Comparison of ENCODE assay signal across 28 mouse cellular contexts in the genomic region with DNA sequence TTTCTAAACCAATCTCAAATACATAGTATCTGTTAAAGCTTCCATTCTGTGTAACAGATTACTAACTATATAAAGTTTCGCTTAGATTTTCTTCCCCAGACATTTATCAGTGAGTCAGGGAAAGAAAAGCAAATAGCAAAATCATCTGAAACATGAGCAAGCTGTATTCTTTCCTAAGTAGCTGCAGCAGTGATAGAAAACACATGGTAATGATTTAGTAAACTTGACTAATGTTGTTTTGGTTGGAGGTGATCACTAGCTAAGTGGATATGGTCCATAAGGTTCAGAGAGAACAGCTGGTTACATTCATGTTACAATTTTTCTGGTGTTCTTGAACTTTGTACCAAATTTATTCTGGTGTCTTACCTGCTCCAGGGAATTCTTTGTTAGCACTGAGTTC.
DNase-seq lines count a peak whose midpoint lies in the region; ATAC-seq and TF ChIP-seq lines count a peak whose summit lies in the region.
"Had no signal": no experiment of that assay in that cellular context is flagged by ENCODE, and none has a peak within 500 bp of the region (broad histone marks: within the 10 kb centered on the region; RNA-seq: fewer than 3 reads in every experiment).

No protein-coding gene starts in this region.

- H3K27ac ChIP-seq in embryonic facial prominence, embryonic 11.5 days (replicated peaks; ENCODE audit: low read depth, low read length), result no peak overlapping the region
- H3K27ac ChIP-seq in embryonic facial prominence, embryonic 10.5 days (replicated peaks), result no peak overlapping the region
- no peak overlapping the region for H3K27ac ChIP-seq in lung, embryonic 14.5 days (ENCODE audit: low read depth)
- no peak overlapping the region for H3K27ac ChIP-seq in embryonic facial prominence, embryonic 14.5 days (replicated peaks; ENCODE audit: low read depth, low read length)
- H3K27ac ChIP-seq in hindbrain, embryonic 16.5 days (ENCODE audit: low read depth, low read length), result no peak overlapping the region
- H3K27ac ChIP-seq: embryonic facial prominence, embryonic 15.5 days; forebrain, embryonic 10.5 days; forebrain, embryonic 13.5 days; gastrocnemius, adult 2 months; hindbrain, embryonic 12.5 days; hindbrain, embryonic 15.5 days; intestine, embryonic 15.5 days had no signal

- H3K36me3 ChIP-seq in embryonic facial prominence, embryonic 11.5 days (replicated peaks; ENCODE audit: control insufficient read depth, insufficient read depth, low read depth, low read length), result no peaks in the 10 kb centered on the region
- no peaks in the 10 kb centered on the region for H3K36me3 ChIP-seq in embryonic facial prominence, embryonic 10.5 days (replicated peaks)
- no peaks in the 10 kb centered on the region for H3K36me3 ChIP-seq in lung, embryonic 14.5 days (ENCODE audit: insufficient read depth)
- H3K36me3 ChIP-seq in embryonic facial prominence, embryonic 14.5 days (ENCODE audit: control insufficient read depth, insufficient read depth, low read length), result no peaks in the 10 kb centered on the region
- H3K36me3 ChIP-seq in hindbrain, embryonic 16.5 days (ENCODE audit: control insufficient read depth, insufficient read depth, low read length), result no peaks in the 10 kb centered on the region
- H3K36me3 ChIP-seq: embryonic facial prominence, embryonic 15.5 days; forebrain, embryonic 10.5 days; hindbrain, embryonic 12.5 days; hindbrain, embryonic 15.5 days; intestine, embryonic 15.5 days had no signal

- no peak for ATAC-seq in embryonic facial prominence, embryonic 11.5 days (replicated peaks; ENCODE audit: insufficient number of reproducible peaks, low FRiP score, low TSS enrichment, low read depth)
- ATAC-seq in lung, embryonic 14.5 days (ENCODE audit: insufficient read depth), result no peak
- no peak for ATAC-seq in embryonic facial prominence, embryonic 14.5 days (ENCODE audit: low read depth)
- ATAC-seq in hindbrain, embryonic 16.5 days, result no peak
- ATAC-seq: forebrain, embryonic 13.5 days; forebrain, embryonic 16.5 days; intestine, embryonic 15.5 days; Patski had no signal

- 59% methylated on average over 1 of the region's 1 CpGs for WGBS in embryonic facial prominence, embryonic 11.5 days
- WGBS in embryonic facial prominence, embryonic 10.5 days, result 54% methylated on average over 1 of the region's 1 CpGs
- WGBS in lung, embryonic 14.5 days, result 60% methylated on average over 1 of the region's 1 CpGs
- WGBS in embryonic facial prominence, embryonic 14.5 days, result 48% methylated on average over 1 of the region's 1 CpGs
- WGBS in hindbrain, embryonic 16.5 days, result 88% methylated on average over 1 of the region's 1 CpGs

- no peaks in the 10 kb centered on the region for H3K9me3 ChIP-seq in embryonic facial prominence, embryonic 11.5 days (replicated peaks; ENCODE audit: control insufficient read depth, low read length)
- no peaks in the 10 kb centered on the region for H3K9me3 ChIP-seq in embryonic facial prominence, embryonic 10.5 days
- no peaks in the 10 kb centered on the region for H3K9me3 ChIP-seq in lung, embryonic 14.5 days (ENCODE audit: low read depth, low read length)
- no peaks in the 10 kb centered on the region for H3K9me3 ChIP-seq in embryonic facial prominence, embryonic 14.5 days (ENCODE audit: control insufficient read depth, low read length)
- H3K9me3 ChIP-seq in hindbrain, embryonic 16.5 days (ENCODE audit: control insufficient read depth, low read length), result no peaks in the 10 kb centered on the region
- H3K9me3 ChIP-seq: embryonic facial prominence, embryonic 15.5 days; forebrain, embryonic 10.5 days; forebrain, embryonic 13.5 days; hindbrain, embryonic 12.5 days; hindbrain, embryonic 15.5 days; intestine, embryonic 15.5 days had no signal

- peak; percentile 31 for DNase-seq in embryonic facial prominence, embryonic 11.5 days (ENCODE audit: low spot score)
- DNase-seq in embryonic facial prominence, embryonic 10.5 days (ENCODE audit: low spot score), result no peak
- DNase-seq in lung, embryonic 14.5 days, result peak; percentile 49
- DNase-seq in lung, postnatal 14 days, result no peak
- peak; percentile 9 for DNase-seq in embryonic facial prominence, embryonic 14.5 days (ENCODE audit: low spot score)
- DNase-seq in skeletal muscle tissue, adult 2 months (ENCODE audit: low read depth, low spot score), result peak; percentile 0
- no peak for DNase-seq in frontal cortex, postnatal 25 days (ENCODE audit: low spot score in 2 of 2)
- DNase-seq: adrenal gland, adult 2 months; adrenal gland, postnatal 14 days; cerebellum, adult 11-12 months; cerebellum, adult 8-10 months; cerebellum, postnatal 10 days; cerebellum, postnatal 36 days; gastrocnemius, adult 2 months; gastrocnemius, postnatal 14 days; heart, adult 11 months; kidney, adult 18-20 months had no signal

- TF ChIP-seq CTCF in lung, embryonic 14.5 days (IDR thresholded peaks at IDR 0.05; ENCODE audit: low read depth), result no peak

- no peak overlapping the region for H3K9ac ChIP-seq in embryonic facial prominence, embryonic 11.5 days (replicated peaks; ENCODE audit: low read length)
- no peak overlapping the region for H3K9ac ChIP-seq in lung, embryonic 14.5 days
- H3K9ac ChIP-seq in embryonic facial prominence, embryonic 14.5 days (ENCODE audit: low read depth, low read length), result no peak overlapping the region
- H3K9ac ChIP-seq in hindbrain, embryonic 16.5 days (ENCODE audit: low read depth, low read length), result no peak overlapping the region
- H3K9ac ChIP-seq: embryonic facial prominence, embryonic 15.5 days; forebrain, embryonic 13.5 days; hindbrain, embryonic 12.5 days; hindbrain, embryonic 15.5 days; intestine, embryonic 15.5 days had no signal

- H3K4me1 ChIP-seq in embryonic facial prominence, embryonic 11.5 days (ENCODE audit: control insufficient read depth, insufficient read depth, low read length), result no peaks in the 10 kb centered on the region
- no peaks in the 10 kb centered on the region for H3K4me1 ChIP-seq in embryonic facial prominence, embryonic 10.5 days
- H3K4me1 ChIP-seq in lung, embryonic 14.5 days (ENCODE audit: insufficient read depth), result no peaks in the 10 kb centered on the region
- no peaks in the 10 kb centered on the region for H3K4me1 ChIP-seq in embryonic facial prominence, embryonic 14.5 days (ENCODE audit: control insufficient read depth, insufficient read depth, low read length)
- no peaks in the 10 kb centered on the region for H3K4me1 ChIP-seq in hindbrain, embryonic 16.5 days (ENCODE audit: control insufficient read depth, insufficient read depth, low read depth, low read length)
- H3K4me1 ChIP-seq: embryonic facial prominence, embryonic 15.5 days; forebrain, embryonic 10.5 days; forebrain, embryonic 13.5 days; hindbrain, embryonic 12.5 days; hindbrain, embryonic 15.5 days; intestine, embryonic 15.5 days had no signal

- no peaks in the 10 kb centered on the region for H3K27me3 ChIP-seq in embryonic facial prominence, embryonic 11.5 days (ENCODE audit: control insufficient read depth, insufficient read depth, low read length)
- 0 out of 2 replicates have a peak, but pooled peaks cover 6% of the 10 kb centered on the region for H3K27me3 ChIP-seq in embryonic facial prominence, embryonic 10.5 days (replicated peaks; ENCODE audit: low read depth, poor library complexity, severe bottlenecking)
- H3K27me3 ChIP-seq in lung, embryonic 14.5 days (ENCODE audit: insufficient read depth, low read length), result no peaks in the 10 kb centered on the region
- no peaks in the 10 kb centered on the region; the same call in 1 of the 2 replicates for H3K27me3 ChIP-seq in embryonic facial prominence, embryonic 14.5 days (replicated peaks; ENCODE audit: control insufficient read depth, insufficient read depth, low read length)
- H3K27me3 ChIP-seq in hindbrain, embryonic 16.5 days (replicated peaks; ENCODE audit: control insufficient read depth, insufficient read depth, low read length), result no peaks in the 10 kb centered on the region
- H3K27me3 ChIP-seq: embryonic facial prominence, embryonic 15.5 days; forebrain, embryonic 13.5 days; hindbrain, embryonic 12.5 days; hindbrain, embryonic 15.5 days; intestine, embryonic 15.5 days had no signal

- H3K4me3 ChIP-seq in embryonic facial prominence, embryonic 11.5 days (ENCODE audit: low read depth, low read length), result no peak overlapping the region
- no peak overlapping the region for H3K4me3 ChIP-seq in embryonic facial prominence, embryonic 10.5 days
- H3K4me3 ChIP-seq in lung, embryonic 14.5 days (ENCODE audit: low read depth, low read length), result no peak overlapping the region
- no peak overlapping the region for H3K4me3 ChIP-seq in embryonic facial prominence, embryonic 14.5 days (ENCODE audit: low read depth, low read length)
- no peak overlapping the region for H3K4me3 ChIP-seq in hindbrain, embryonic 16.5 days (ENCODE audit: low read length)
- H3K4me3 ChIP-seq: embryonic facial prominence, embryonic 15.5 days; erythroblast, embryonic 14.5 days; forebrain, embryonic 10.5 days; forebrain, embryonic 13.5 days; gastrocnemius, adult 2 months; hindbrain, embryonic 12.5 days; hindbrain, embryonic 15.5 days; intestine, embryonic 15.5 days had no signal

- no peak overlapping the region for H3K4me2 ChIP-seq in embryonic facial prominence, embryonic 11.5 days (ENCODE audit: low read depth, low read length)
- no peak overlapping the region for H3K4me2 ChIP-seq in lung, embryonic 14.5 days
- no peak overlapping the region for H3K4me2 ChIP-seq in embryonic facial prominence, embryonic 14.5 days (ENCODE audit: low read depth, low read length)
- H3K4me2 ChIP-seq in hindbrain, embryonic 16.5 days (ENCODE audit: low read length), result no peak overlapping the region
- H3K4me2 ChIP-seq: embryonic facial prominence, embryonic 15.5 days; forebrain, embryonic 13.5 days; heart, embryonic 11.5 days; hindbrain, embryonic 12.5 days; hindbrain, embryonic 15.5 days; intestine, embryonic 15.5 days had no signal

Comparison
In these comparisons a context has a peak if more than half of its experiments do, and no peak if none do; other contexts are left out.
1. DNase-seq: peak in embryonic facial prominence, embryonic 11.5 days (single experiment), lung, embryonic 14.5 days (single experiment), embryonic facial prominence, embryonic 14.5 days (single experiment) and skeletal muscle tissue, adult 2 months (single experiment); none in embryonic facial prominence, embryonic 10.5 days (single experiment), lung, postnatal 14 days (single experiment) and frontal cortex, postnatal 25 days (0 of 2).